Mouse (Mus musculus) midbrain, embryonic 10.5 days (tissue): Measurements from ENCODE around the gene Oit3. TPM values are rescaled to one million over a fixed set of nuclear protein-coding genes. Genes with fewer than 3 reads are reported as not detected.

Source experiments
- DNase-seq: peaks from one replicate; pipeline ENCODE4 v3.0.0-alpha.2; 2017; ENCODE audit warnings: low spot score
- H3K27ac ChIP-seq: fragments of 300-500 bp; sonication (generic); replicated peaks from 2 replicates; pipeline ENCODE4 v1.5.1; 2016; ENCODE audit warnings: mild to moderate bottlenecking
- H3K27me3 ChIP-seq: fragments of 300-500 bp; sonication (generic); 2 replicates; pipeline ENCODE4 v1.6.1; 2016; ENCODE audit warnings: low read depth, mild to moderate bottlenecking; ENCODE audit not compliant: poor library complexity, severe bottlenecking
- H3K36me3 ChIP-seq: fragments of 300-500 bp; sonication (generic); 2 replicates; pipeline ENCODE4 v1.6.1; 2016; ENCODE audit warnings: mild to moderate bottlenecking, moderate library complexity
- H3K4me1 ChIP-seq: fragments of 300-500 bp; sonication (generic); 2 replicates; pipeline ENCODE4 v1.6.1; 2016
- H3K4me3 ChIP-seq: fragments of 300-500 bp; sonication (generic); 2 replicates; pipeline ENCODE4 v1.5.1; 2016; ENCODE audit warnings: mild to moderate bottlenecking, moderate library complexity
- H3K9me3 ChIP-seq: fragments of 300-500 bp; sonication (generic); replicated peaks from 2 replicates; pipeline ENCODE4 v1.6.1; 2016; ENCODE audit warnings: mild to moderate bottlenecking
- WGBS: fragments of 180-500 bp; shearing (Covaris S2); methylation state at CpG from one replicate; pipeline ENCODE4 v1.1.7; 2016; 5-methylcytosine and 5-hydroxymethylcytosine counted together
- polyA plus RNA-seq: library from polyadenylated mRNA; unstranded; fragments of >200 nt; fragmentation: Nextera tagmentation; extraction: Ambion mirVana; gene quantifications from 2 replicates; pipeline ENCODE4 v1.2.1, GENCODE M21; 2016

Gene Oit3
- 0.40 and 1.00 TPM in 2 replicates for polyA plus RNA-seq

DNA sequence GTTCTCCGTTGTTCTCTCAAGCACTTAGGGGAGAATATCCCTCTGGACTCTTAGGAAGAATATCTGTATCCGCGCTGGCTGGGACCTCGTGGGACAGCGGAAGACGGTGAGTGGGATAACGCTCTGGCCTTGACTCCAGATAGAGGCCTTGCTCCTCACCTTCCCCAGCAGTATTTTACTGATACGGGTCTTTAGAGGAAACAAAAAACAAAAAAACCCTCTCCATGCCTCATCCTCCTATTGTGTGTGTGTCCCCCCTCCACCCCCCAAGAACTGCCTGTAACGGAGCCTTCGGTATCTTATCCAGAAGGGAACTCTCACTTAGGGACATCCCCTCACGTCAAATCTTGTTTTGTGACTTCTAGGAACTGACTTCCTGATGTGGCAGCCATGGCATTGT is at the start of gene Oit3:
Gene Oit3 (minus strand): TSS at position 44 of the 400 bp plus-strand sequence.
- Histone ChIP-seq H3K27me3 (no peaks in the 10 kb centered on the region), H3K36me3 (no peaks in the 10 kb centered on the region), H3K27ac (no peak within 1 kb of the TSS), H3K9me3 (no peaks in the 10 kb centered on the region), H3K4me3 (no peak within 1 kb of the TSS), H3K4me1 (peaks cover 8% of the 10 kb centered on the region)
- no peak for DNase-seq
- 92% methylated on average over 11 of the region's 11 CpGs for WGBS

DNA sequence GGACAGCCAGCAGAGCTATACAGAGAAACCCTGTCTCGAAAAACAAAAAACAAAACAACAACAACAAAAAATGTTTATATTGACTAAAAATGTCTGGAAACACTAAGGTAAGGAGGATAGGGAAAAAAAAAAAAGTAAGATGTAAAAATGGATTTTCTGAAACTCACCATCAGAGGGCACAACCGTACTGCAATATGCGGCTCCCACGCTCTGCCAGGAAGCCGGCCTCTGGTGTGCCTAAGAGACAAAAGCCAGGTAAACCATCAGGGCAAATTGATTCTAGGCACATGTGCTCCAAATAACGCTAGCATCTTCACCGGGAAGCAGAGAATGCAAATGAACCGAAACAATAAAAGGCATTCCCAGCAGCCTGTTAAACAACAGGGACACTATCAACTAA is 49.3 kb upstream of the Oit3 start:
- DNase-seq: no peak
- H3K4me3 ChIP-seq: no peak overlapping the region
- H3K27me3 ChIP-seq: no peaks in the 10 kb centered on the region
- WGBS: 86% methylated on average over 8 of the region's 8 CpGs
- no peak overlapping the region for H3K27ac ChIP-seq
- H3K4me1 ChIP-seq: no peaks in the 10 kb centered on the region
- H3K36me3 ChIP-seq: no peaks in the 10 kb centered on the region
- 0 out of 2 replicates have a peak, but pooled peaks cover 11% of the 10 kb centered on the region for H3K9me3 ChIP-seq

DNA sequence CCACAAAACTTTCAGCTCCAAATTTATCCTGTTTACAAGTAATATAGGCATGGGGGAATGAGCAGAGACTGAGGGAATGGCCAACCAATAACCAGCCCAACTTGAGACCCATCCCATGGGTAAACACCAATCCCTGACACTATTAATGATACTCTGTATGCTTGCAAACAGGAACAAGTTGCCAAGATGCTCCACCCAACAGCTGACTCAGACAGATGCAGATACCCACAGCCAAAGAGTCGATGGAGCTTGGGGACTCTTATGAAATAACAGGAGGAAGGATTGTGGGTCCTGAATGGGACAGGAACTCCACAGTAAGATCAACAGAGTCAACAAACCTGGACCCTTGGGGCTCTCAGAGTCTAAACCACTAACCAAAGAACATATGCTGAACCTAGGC is 47.8 kb upstream of the Oit3 start:
- no peak for DNase-seq
- 90% methylated on average over 1 of the region's 1 CpGs for WGBS
- Histone ChIP-seq H3K36me3 (no peaks in the 10 kb centered on the region), H3K4me3 (no peak overlapping the region), H3K27me3 (no peaks in the 10 kb centered on the region), H3K4me1 (no peaks in the 10 kb centered on the region), H3K9me3 (0 out of 2 replicates have a peak, but pooled peaks cover 11% of the 10 kb centered on the region), H3K27ac (no peak overlapping the region)

DNA sequence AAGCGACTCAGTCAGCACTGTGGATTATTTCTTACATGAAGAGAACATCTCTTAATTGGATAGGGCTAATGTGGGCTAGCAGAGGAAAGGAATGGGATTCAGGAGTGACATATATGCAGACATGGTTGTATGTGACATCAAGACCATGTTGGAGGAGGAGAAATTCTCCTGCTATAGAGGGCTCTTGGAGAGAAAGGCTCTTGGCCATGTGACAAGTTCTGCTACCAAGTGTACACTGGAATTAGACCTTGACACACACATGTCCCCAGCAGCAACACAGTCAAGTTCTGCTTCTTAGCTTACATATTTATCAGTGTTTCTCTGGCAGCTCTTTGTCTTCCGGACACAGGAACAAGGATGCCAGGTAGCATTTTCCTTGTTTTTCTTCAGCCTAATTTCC is 45.8 kb upstream of the Oit3 start:
- DNase-seq: no peak
- Histone ChIP-seq H3K9me3 (0 out of 2 replicates have a peak, but pooled peaks cover 11% of the 10 kb centered on the region), H3K4me3 (no peak overlapping the region), H3K27ac (no peak overlapping the region), H3K27me3 (no peaks in the 10 kb centered on the region), H3K4me1 (no peaks in the 10 kb centered on the region), H3K36me3 (no peaks in the 10 kb centered on the region)
- 91% methylated on average over 2 of the region's 2 CpGs for WGBS

DNA sequence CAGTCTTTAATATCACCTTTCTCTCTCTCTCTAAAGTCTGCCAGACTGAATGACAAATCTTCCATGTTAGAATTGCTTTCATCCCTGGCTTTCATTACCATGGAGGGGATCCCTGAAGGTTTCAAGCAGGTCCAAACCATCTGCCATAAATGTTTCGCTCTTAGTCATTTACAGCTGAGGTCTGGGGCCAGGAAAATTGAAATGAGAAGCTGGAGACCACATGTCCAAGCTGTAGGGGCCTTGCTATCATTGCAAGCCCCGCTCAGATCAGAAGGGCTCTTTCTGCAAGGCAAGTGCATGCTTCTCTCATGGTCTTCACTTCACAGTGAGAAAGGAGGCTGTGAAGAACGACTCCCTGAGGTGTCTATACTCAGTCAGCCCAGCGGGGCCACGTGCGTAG is 42.7 kb upstream of the Oit3 start:
- WGBS: 88% methylated on average over 6 of the region's 6 CpGs
- Histone ChIP-seq H3K36me3 (no peaks in the 10 kb centered on the region), H3K9me3 (no peaks in the 10 kb centered on the region; the same call in 1 of the 2 replicates), H3K4me3 (no peak overlapping the region), H3K27ac (no peak overlapping the region), H3K4me1 (no peaks in the 10 kb centered on the region), H3K27me3 (no peaks in the 10 kb centered on the region)
- DNase-seq: no peak

DNA sequence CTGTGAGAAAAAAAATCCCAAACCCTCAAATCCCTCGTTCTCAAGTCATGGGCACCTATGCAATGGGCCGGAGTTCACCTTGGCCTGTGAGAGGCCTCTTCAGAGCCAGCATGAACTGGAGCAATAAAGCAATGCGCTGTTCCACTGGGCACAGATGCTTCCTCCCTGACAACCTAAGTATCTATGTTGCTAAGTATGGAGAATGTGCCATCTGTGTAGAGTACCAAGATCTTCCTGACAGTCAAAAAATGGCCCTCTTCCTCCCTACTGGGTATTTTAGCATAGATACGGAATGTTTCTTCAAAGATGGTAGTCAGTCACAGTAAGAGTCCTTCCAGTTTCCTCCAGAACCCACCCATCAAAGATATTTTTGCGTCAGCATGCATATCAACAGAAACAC is 39.8 kb upstream of the Oit3 start:
- H3K36me3 ChIP-seq: 0 out of 2 replicates have a peak, but pooled peaks cover 3% of the 10 kb centered on the region
- H3K9me3 ChIP-seq: peaks cover 11% of the 10 kb centered on the region; the same call in 1 of the 2 replicates
- no peak overlapping the region for H3K4me3 ChIP-seq
- H3K27me3 ChIP-seq: no peaks in the 10 kb centered on the region
- WGBS: 93% methylated on average over 5 of the region's 5 CpGs
- no peak for DNase-seq
- H3K27ac ChIP-seq: no peak overlapping the region
- no peaks in the 10 kb centered on the region for H3K4me1 ChIP-seq

DNA sequence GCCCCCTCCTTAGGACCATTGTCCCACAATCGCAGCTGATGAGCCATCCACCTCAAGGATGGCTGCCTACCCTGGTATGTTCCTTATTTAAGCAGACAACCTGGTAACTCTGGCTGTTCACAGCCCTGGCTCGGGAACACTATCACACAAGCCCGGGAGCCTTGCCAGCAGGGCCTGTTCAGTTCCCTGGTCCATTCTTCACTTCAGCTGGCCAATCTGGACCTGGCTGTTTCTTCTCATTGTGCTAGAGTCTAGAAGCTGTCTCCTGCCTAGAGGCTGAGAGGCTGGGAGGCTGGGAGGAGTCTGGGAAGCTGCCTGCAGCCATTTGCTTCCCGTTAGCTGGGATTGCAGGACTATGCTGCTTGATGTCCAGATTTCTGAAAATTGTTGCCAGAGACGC is 28.9 kb upstream of the Oit3 start:
- no peak for DNase-seq
- Histone ChIP-seq H3K9me3 (no peaks in the 10 kb centered on the region), H3K4me1 (no peaks in the 10 kb centered on the region), H3K4me3 (no peak overlapping the region), H3K36me3 (no peaks in the 10 kb centered on the region), H3K27ac (no peak overlapping the region), H3K27me3 (no peaks in the 10 kb centered on the region)
- WGBS: 91% methylated on average over 5 of the region's 5 CpGs

DNA sequence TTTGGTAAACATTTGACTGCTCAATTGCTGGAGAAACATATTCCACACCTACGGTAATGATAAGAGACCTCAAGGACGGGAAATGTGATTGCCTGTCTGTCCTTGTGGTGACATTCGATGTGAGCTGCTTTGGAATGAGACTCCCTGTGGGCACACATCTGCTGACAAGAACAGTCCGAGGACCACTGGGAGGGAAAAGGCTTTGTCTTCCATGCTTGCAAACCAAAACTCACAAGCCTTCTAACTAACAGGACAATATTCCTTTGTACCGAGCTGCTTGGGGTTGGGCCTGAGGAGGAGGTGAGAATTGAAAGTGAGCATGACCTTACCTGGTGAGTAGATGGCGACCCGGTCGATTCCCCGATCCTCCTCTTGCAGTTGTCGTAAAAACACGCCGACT is 25.7 kb upstream of the Oit3 start:
- 89% methylated on average over 12 of the region's 12 CpGs for WGBS
- Histone ChIP-seq H3K4me3 (no peak overlapping the region), H3K36me3 (no peaks in the 10 kb centered on the region), H3K9me3 (no peaks in the 10 kb centered on the region), H3K4me1 (no peaks in the 10 kb centered on the region), H3K27me3 (no peaks in the 10 kb centered on the region), H3K27ac (no peak overlapping the region)
- DNase-seq: no peak

DNA sequence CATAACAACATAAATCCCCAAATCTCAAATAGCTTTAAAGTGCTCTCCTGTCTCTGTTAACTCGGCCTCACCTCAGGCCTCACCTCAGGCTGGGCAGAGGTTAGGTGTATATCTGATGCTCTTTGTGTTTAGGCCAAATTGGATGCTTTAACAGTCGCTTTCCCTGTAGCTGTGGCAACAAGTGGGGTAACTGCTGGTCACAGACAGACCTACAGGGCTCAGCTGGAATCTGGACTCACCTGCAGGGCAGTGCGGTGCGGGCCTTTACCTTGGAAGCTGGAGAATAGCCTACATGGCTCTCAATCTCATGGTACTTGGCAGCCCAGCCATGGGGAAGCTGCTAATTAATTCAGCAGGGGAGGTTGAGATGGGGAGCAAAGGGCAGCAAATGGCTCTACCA is 25.0 kb upstream of the Oit3 start:
- DNase-seq: no peak
- Histone ChIP-seq H3K9me3 (no peaks in the 10 kb centered on the region), H3K4me3 (no peak overlapping the region), H3K27me3 (no peaks in the 10 kb centered on the region), H3K36me3 (no peaks in the 10 kb centered on the region), H3K4me1 (no peaks in the 10 kb centered on the region), H3K27ac (no peak overlapping the region)
- WGBS: 87% methylated on average over 4 of the region's 4 CpGs

DNA sequence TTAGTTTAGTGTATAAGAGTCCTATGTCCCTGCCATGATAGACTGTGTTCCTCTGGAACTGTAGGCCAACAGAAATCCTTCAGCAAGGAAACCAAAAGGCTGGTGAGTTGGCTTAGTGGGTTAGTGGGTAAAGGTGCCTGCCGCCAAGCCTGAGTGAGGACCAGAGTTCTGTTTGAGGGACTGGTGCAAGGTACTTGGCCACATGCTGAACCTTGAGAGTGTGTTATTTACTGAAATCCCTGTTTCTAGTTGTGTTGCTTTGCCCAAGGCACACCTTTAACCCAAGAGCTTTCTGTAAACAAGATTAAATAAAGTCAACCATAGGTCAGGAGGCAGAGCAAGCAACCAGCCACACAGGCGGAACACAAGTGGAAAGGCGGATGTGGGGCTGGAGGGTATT is 24.0 kb upstream of the Oit3 start:
- no peaks in the 10 kb centered on the region for H3K36me3 ChIP-seq

DNA sequence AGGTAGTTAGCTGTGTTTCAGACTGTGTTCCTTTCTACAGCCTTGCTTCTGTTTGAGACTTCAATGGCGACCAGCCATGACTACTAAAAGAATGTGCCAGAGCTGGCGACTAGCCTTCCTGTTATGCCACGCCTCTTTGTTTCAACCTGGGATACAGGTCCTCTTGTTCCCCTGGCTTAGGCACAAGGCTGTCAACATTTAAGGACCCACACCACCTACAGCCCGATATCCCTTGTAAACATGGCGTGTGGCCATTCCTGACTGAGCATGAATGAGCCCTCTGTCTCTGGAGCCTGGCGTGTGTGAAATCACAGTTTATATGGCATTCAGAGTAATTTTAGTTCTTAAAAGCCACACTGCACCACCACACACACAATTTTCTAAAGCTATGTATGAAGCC is 20.7 kb upstream of the Oit3 start:
- no peak overlapping the region for H3K27ac ChIP-seq
- no peaks in the 10 kb centered on the region for H3K27me3 ChIP-seq
- no peak for DNase-seq
- no peaks in the 10 kb centered on the region for H3K9me3 ChIP-seq
- H3K36me3 ChIP-seq: no peaks in the 10 kb centered on the region
- H3K4me3 ChIP-seq: no peak overlapping the region
- H3K4me1 ChIP-seq: no peaks in the 10 kb centered on the region
- 92% methylated on average over 6 of the region's 6 CpGs for WGBS

More for the DNA sequence above, 24.0 kb upstream of the Oit3 start:
- Histone ChIP-seq H3K9me3 (no peaks in the 10 kb centered on the region), H3K27ac (no peak overlapping the region), H3K27me3 (no peaks in the 10 kb centered on the region), H3K4me1 (no peaks in the 10 kb centered on the region), H3K4me3 (no peak overlapping the region)
- DNase-seq: no peak
- WGBS: 87% methylated on average over 3 of the region's 3 CpGs

DNA sequence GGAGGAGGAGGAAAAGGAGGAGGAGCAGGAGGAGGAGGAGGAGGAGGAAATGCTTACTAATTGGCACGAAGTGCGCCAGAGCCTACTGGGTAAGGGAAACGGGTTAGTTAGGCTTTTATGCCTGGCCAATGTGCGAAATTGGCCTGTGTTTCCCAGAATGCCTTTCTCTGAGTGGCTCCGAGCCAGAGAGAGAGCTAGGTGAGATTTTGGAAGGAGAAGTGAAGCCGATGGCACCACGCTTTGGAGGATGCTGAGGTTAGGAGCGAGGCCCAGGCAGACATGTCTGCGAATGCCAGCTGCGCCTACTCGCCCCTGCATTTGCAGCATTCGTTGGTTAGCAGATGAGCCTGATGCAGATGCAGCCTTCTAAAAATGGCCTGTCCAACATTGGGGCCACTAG is 18.2 kb upstream of the Oit3 start:
- H3K27ac ChIP-seq: no peak overlapping the region
- DNase-seq: no peak
- H3K36me3 ChIP-seq: no peaks in the 10 kb centered on the region
- H3K9me3 ChIP-seq: no peaks in the 10 kb centered on the region
- H3K4me1 ChIP-seq: no peaks in the 10 kb centered on the region
- WGBS: 93% methylated on average over 12 of the region's 12 CpGs
- no peaks in the 10 kb centered on the region for H3K27me3 ChIP-seq
- H3K4me3 ChIP-seq: no peak overlapping the region

DNA sequence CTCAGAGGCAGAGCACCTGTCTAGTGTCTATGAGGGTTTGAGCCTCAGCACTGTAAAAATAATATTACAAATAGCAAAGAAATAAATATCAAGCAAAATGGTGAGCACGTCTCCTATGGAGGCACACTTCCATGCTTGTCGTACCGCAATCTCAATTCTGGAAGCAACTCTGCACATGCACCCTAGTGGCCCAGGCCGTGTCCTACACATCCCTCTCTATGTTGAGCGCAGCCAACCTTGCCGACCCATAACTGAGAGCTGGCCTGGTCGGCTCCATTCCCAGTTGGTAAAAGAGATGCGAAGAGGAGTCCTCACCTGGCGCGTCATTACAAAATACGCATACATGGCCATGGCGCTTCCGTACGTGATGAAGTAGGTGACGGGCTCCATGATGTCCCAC is 13.1 kb upstream of the Oit3 start:
- WGBS: 95% methylated on average over 15 of the region's 15 CpGs
- no peaks in the 10 kb centered on the region for H3K27me3 ChIP-seq
- H3K36me3 ChIP-seq: no peaks in the 10 kb centered on the region
- H3K27ac ChIP-seq: no peak overlapping the region
- no peaks in the 10 kb centered on the region for H3K9me3 ChIP-seq
- DNase-seq: no peak
- no peak overlapping the region for H3K4me3 ChIP-seq
- H3K4me1 ChIP-seq: no peaks in the 10 kb centered on the region

DNA sequence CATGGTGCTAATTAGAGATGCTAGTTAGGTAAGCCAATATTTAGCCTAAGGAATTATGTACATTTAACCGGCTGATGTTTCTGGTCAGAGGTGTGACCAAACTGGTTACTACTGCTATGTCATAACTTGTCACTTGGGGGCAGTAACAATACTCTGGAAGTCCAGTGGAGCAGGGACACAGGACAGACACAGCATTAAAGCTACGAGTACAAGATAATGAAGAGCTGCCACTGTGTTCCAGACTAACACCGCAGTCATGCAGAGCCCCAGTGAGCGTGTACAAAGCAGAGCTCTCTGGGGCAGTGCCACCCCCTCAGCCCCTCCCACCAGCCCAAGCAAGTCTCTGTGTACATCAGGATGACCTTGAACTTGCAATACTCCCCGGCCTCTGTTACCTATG is 10.3 kb upstream of the Oit3 start:
- no peak overlapping the region for H3K4me3 ChIP-seq
- no peaks in the 10 kb centered on the region for H3K36me3 ChIP-seq
- DNase-seq: no peak
- no peaks in the 10 kb centered on the region for H3K27me3 ChIP-seq
- H3K9me3 ChIP-seq: no peaks in the 10 kb centered on the region
- WGBS: 62% methylated on average over 5 of the region's 5 CpGs
- H3K4me1 ChIP-seq: no peaks in the 10 kb centered on the region
- H3K27ac ChIP-seq: no peak overlapping the region
